Mouse (Mus musculus): ENCODE measurements around the gene Gucy2e. TPM values are rescaled to one million over a fixed set of nuclear protein-coding genes. Genes with fewer than 3 reads are reported as not detected.
A peak's percentile ranks its signal among the peaks of the same experiment; 100 is the strongest.

Gucy2e gene
- polyA plus RNA-seq, 1 experiment from 2014 or later = 0.08 TPM

GRCm38 (mm10) chr11:69267341-69267740 is 30.5 kb upstream of the Gucy2e start:
- no peak overlapping the region for H3K4me3 ChIP-seq (ENCODE audit: control insufficient read depth in 1 of 2, insufficient read depth in 1 of 2, low read depth in 1 of 2, low read length in 2 of 2)
- peaks cover 2 to 4% of the 10 kb centered on the region in 2 experiments; a peak in 3 of 4 replicates for H3K4me1 ChIP-seq (ENCODE audit: control insufficient read depth in 2 of 2, insufficient read depth in 2 of 2, low read length in 2 of 2)
- no peak for ATAC-seq (ENCODE audit: insufficient number of reproducible peaks, insufficient read depth, low FRiP score, low read depth)
- H3K4me2 ChIP-seq (ENCODE audit: low read length) = no peak overlapping the region
- no peaks in the 10 kb centered on the region for H3K9me3 ChIP-seq (ENCODE audit: control insufficient read depth, low read length)
- H3K36me3 ChIP-seq (ENCODE audit: control insufficient read depth, insufficient read depth, low read length) = no peaks in the 10 kb centered on the region
- H3K27ac ChIP-seq (replicated peaks in 1 of 2; ENCODE audit: control insufficient read depth in 1 of 2, insufficient read depth in 1 of 2, low read depth in 2 of 2, low read length in 2 of 2) = no peak overlapping the region
- H3K9ac ChIP-seq (ENCODE audit: low read length) = no peak overlapping the region
- peaks cover 7% of the 10 kb centered on the region; the same call in 1 of the 2 replicates for H3K27me3 ChIP-seq (ENCODE audit: control insufficient read depth, insufficient read depth, low read length)
- WGBS = 28% methylated on average over 7 of the region's 7 CpGs

GRCm38 (mm10) chr11:69266253-69266652 is 29.4 kb upstream of the Gucy2e start:
- WGBS = 11% methylated on average over 10 of the region's 10 CpGs
- H3K36me3 ChIP-seq (ENCODE audit: control insufficient read depth, insufficient read depth, low read length) = no peaks in the 10 kb centered on the region
- peak overlapping the region; percentile 23; the same call in 1 of the 2 replicates for H3K9ac ChIP-seq (ENCODE audit: low read length)
- ATAC-seq (ENCODE audit: insufficient number of reproducible peaks, insufficient read depth, low FRiP score, low read depth) = peak; percentile 75
- H3K4me3 ChIP-seq (ENCODE audit: control insufficient read depth in 1 of 2, insufficient read depth in 1 of 2, low read depth in 1 of 2, low read length in 2 of 2) = peak overlapping the region; percentile 11 to 24; a peak in 3 of 4 replicates
- peak overlapping the region; percentile 69 to 88 for H3K27ac ChIP-seq (replicated peaks in 1 of 2; ENCODE audit: control insufficient read depth in 1 of 2, insufficient read depth in 1 of 2, low read depth in 2 of 2, low read length in 2 of 2)
- peak overlapping the region; percentile 55 for H3K4me2 ChIP-seq (ENCODE audit: low read length)
- H3K9me3 ChIP-seq (ENCODE audit: control insufficient read depth, low read length) = no peaks in the 10 kb centered on the region
- H3K4me1 ChIP-seq (ENCODE audit: control insufficient read depth in 2 of 2, insufficient read depth in 2 of 2, low read length in 2 of 2) = peaks cover 2 to 4% of the 10 kb centered on the region in 2 experiments; a peak in 3 of 4 replicates
- 0 out of 2 replicates have a peak, but pooled peaks cover 3% of the 10 kb centered on the region for H3K27me3 ChIP-seq (ENCODE audit: control insufficient read depth, insufficient read depth, low read length)

GRCm38 (mm10) chr11:69265410-69265809 is 28.6 kb upstream of the Gucy2e start:
- H3K27me3 ChIP-seq (ENCODE audit: control insufficient read depth, insufficient read depth, low read length) = no peaks in the 10 kb centered on the region
- 73% methylated on average over 9 of the region's 9 CpGs for WGBS
- peaks cover 2 to 4% of the 10 kb centered on the region in 2 experiments; a peak in 3 of 4 replicates for H3K4me1 ChIP-seq (ENCODE audit: control insufficient read depth in 2 of 2, insufficient read depth in 2 of 2, low read length in 2 of 2)
- no peak overlapping the region for H3K9ac ChIP-seq (ENCODE audit: low read length)
- H3K36me3 ChIP-seq (ENCODE audit: control insufficient read depth, insufficient read depth, low read length) = no peaks in the 10 kb centered on the region
- H3K4me3 ChIP-seq (ENCODE audit: control insufficient read depth in 1 of 2, insufficient read depth in 1 of 2, low read depth in 1 of 2, low read length in 2 of 2) = no peak overlapping the region
- H3K4me2 ChIP-seq (ENCODE audit: low read length) = no peak overlapping the region
- 0 out of 4 replicates have a peak overlapping the region, but pooled peaks of 1 of the 2 experiments have one; percentile 69 for H3K27ac ChIP-seq (replicated peaks in 1 of 2; ENCODE audit: control insufficient read depth in 1 of 2, insufficient read depth in 1 of 2, low read depth in 2 of 2, low read length in 2 of 2)
- no peak for ATAC-seq (ENCODE audit: insufficient number of reproducible peaks, insufficient read depth, low FRiP score, low read depth)
- no peaks in the 10 kb centered on the region for H3K9me3 ChIP-seq (ENCODE audit: control insufficient read depth, low read length)

GRCm38 (mm10) chr11:69264276-69264675 is 27.4 kb upstream of the Gucy2e start:
- H3K9ac ChIP-seq (ENCODE audit: low read length) = no peak overlapping the region
- H3K9me3 ChIP-seq (ENCODE audit: control insufficient read depth, low read length) = no peaks in the 10 kb centered on the region
- H3K4me1 ChIP-seq (ENCODE audit: control insufficient read depth in 2 of 2, insufficient read depth in 2 of 2, low read length in 2 of 2) = peaks cover 2 to 4% of the 10 kb centered on the region in 2 experiments; a peak in 3 of 4 replicates
- no peaks in the 10 kb centered on the region for H3K36me3 ChIP-seq (ENCODE audit: control insufficient read depth, insufficient read depth, low read length)
- ATAC-seq (ENCODE audit: insufficient number of reproducible peaks, insufficient read depth, low FRiP score, low read depth) = no peak
- no peak overlapping the region for H3K27ac ChIP-seq (replicated peaks in 1 of 2; ENCODE audit: control insufficient read depth in 1 of 2, insufficient read depth in 1 of 2, low read depth in 2 of 2, low read length in 2 of 2)
- no peak overlapping the region for H3K4me3 ChIP-seq (ENCODE audit: control insufficient read depth in 1 of 2, insufficient read depth in 1 of 2, low read depth in 1 of 2, low read length in 2 of 2)
- 60% methylated on average over 2 of the region's 2 CpGs for WGBS
- H3K27me3 ChIP-seq (ENCODE audit: control insufficient read depth, insufficient read depth, low read length) = no peaks in the 10 kb centered on the region
- no peak overlapping the region for H3K4me2 ChIP-seq (ENCODE audit: low read length)

GRCm38 (mm10) chr11:69260111-69260510 is 23.3 kb upstream of the Gucy2e start:
- no peak overlapping the region for H3K4me2 ChIP-seq (ENCODE audit: low read length)
- no peak overlapping the region for H3K4me3 ChIP-seq (ENCODE audit: control insufficient read depth in 1 of 2, insufficient read depth in 1 of 2, low read depth in 1 of 2, low read length in 2 of 2)
- H3K4me1 ChIP-seq (ENCODE audit: control insufficient read depth in 2 of 2, insufficient read depth in 2 of 2, low read length in 2 of 2) = no peaks in the 10 kb centered on the region; a peak in 1 of 4 replicates
- no peaks in the 10 kb centered on the region for H3K36me3 ChIP-seq (ENCODE audit: control insufficient read depth, insufficient read depth, low read length)
- H3K9me3 ChIP-seq (ENCODE audit: control insufficient read depth, low read length) = no peaks in the 10 kb centered on the region
- H3K27ac ChIP-seq (replicated peaks in 1 of 2; ENCODE audit: control insufficient read depth in 1 of 2, insufficient read depth in 1 of 2, low read depth in 2 of 2, low read length in 2 of 2) = no peak overlapping the region
- WGBS = 78% methylated on average over 1 of the region's 1 CpGs
- no peak overlapping the region for H3K9ac ChIP-seq (ENCODE audit: low read length)
- ATAC-seq (ENCODE audit: insufficient number of reproducible peaks, insufficient read depth, low FRiP score, low read depth) = no peak
- H3K27me3 ChIP-seq (ENCODE audit: control insufficient read depth, insufficient read depth, low read length) = no peaks in the 10 kb centered on the region

GRCm38 (mm10) chr11:69258287-69258686 is 21.5 kb upstream of the Gucy2e start:
- no peak overlapping the region for H3K9ac ChIP-seq (ENCODE audit: low read length)
- no peak overlapping the region for H3K4me2 ChIP-seq (ENCODE audit: low read length)
- no peak overlapping the region for H3K4me3 ChIP-seq (ENCODE audit: control insufficient read depth in 1 of 2, insufficient read depth in 1 of 2, low read depth in 1 of 2, low read length in 2 of 2)

GRCm38 (mm10) chr11:69257807-69258206 is 21.0 kb upstream of the Gucy2e start:
- Histone ChIP-seq H3K4me2 (ENCODE audit: low read length) (no peak overlapping the region), H3K9me3 (ENCODE audit: control insufficient read depth, low read length) (no peaks in the 10 kb centered on the region), H3K4me3 (ENCODE audit: control insufficient read depth in 1 of 2, insufficient read depth in 1 of 2, low read depth in 1 of 2, low read length in 2 of 2) (no peak overlapping the region), H3K27me3 (ENCODE audit: control insufficient read depth, insufficient read depth, low read length) (no peaks in the 10 kb centered on the region), H3K9ac (ENCODE audit: low read length) (no peak overlapping the region), H3K36me3 (ENCODE audit: control insufficient read depth, insufficient read depth, low read length) (no peaks in the 10 kb centered on the region), H3K27ac (replicated peaks in 1 of 2; ENCODE audit: control insufficient read depth in 1 of 2, insufficient read depth in 1 of 2, low read depth in 2 of 2, low read length in 2 of 2) (no peak overlapping the region), H3K4me1 (ENCODE audit: control insufficient read depth in 2 of 2, insufficient read depth in 2 of 2, low read length in 2 of 2) (peaks cover 6 to 10% of the 10 kb centered on the region in 2 experiments)
- WGBS = 48% methylated on average over 4 of the region's 4 CpGs
- no peak for ATAC-seq (ENCODE audit: insufficient number of reproducible peaks, insufficient read depth, low FRiP score, low read depth)

More at GRCm38 (mm10) chr11:69258287-69258686, 21.5 kb upstream of the Gucy2e start:
- H3K4me1 ChIP-seq (ENCODE audit: control insufficient read depth in 2 of 2, insufficient read depth in 2 of 2, low read length in 2 of 2) = peaks cover 2 to 6% of the 10 kb centered on the region in 2 experiments
- H3K9me3 ChIP-seq (ENCODE audit: control insufficient read depth, low read length) = no peaks in the 10 kb centered on the region
- WGBS = 53% methylated on average over 5 of the region's 5 CpGs
- H3K27me3 ChIP-seq (ENCODE audit: control insufficient read depth, insufficient read depth, low read length) = no peaks in the 10 kb centered on the region
- ATAC-seq (ENCODE audit: insufficient number of reproducible peaks, insufficient read depth, low FRiP score, low read depth) = no peak
- no peaks in the 10 kb centered on the region for H3K36me3 ChIP-seq (ENCODE audit: control insufficient read depth, insufficient read depth, low read length)
- no peak overlapping the region for H3K27ac ChIP-seq (replicated peaks in 1 of 2; ENCODE audit: control insufficient read depth in 1 of 2, insufficient read depth in 1 of 2, low read depth in 2 of 2, low read length in 2 of 2)

- 61% methylated on average over 2 of the region's 2 CpGs for WGBS
- Histone ChIP-seq H3K4me1 (ENCODE audit: control insufficient read depth in 2 of 2, insufficient read depth in 2 of 2, low read length in 2 of 2) (peaks cover 6 to 10% of the 10 kb centered on the region in 2 experiments), H3K4me3 (ENCODE audit: control insufficient read depth in 1 of 2, insufficient read depth in 1 of 2, low read depth in 1 of 2, low read length in 2 of 2) (no peak overlapping the region), H3K9ac (ENCODE audit: low read length) (no peak overlapping the region), H3K27me3 (ENCODE audit: control insufficient read depth, insufficient read depth, low read length) (no peaks in the 10 kb centered on the region), H3K4me2 (ENCODE audit: low read length) (no peak overlapping the region), H3K27ac (replicated peaks in 1 of 2; ENCODE audit: control insufficient read depth in 1 of 2, insufficient read depth in 1 of 2, low read depth in 2 of 2, low read length in 2 of 2) (no peak overlapping the region), H3K9me3 (ENCODE audit: control insufficient read depth, low read length) (no peaks in the 10 kb centered on the region), H3K36me3 (ENCODE audit: control insufficient read depth, insufficient read depth, low read length) (no peaks in the 10 kb centered on the region)
- ATAC-seq (ENCODE audit: insufficient number of reproducible peaks, insufficient read depth, low FRiP score, low read depth) = no peak
These were observed 20.2 kb upstream of the Gucy2e start for GRCm38 (mm10) chr11:69257072-69257471.
